Mouse (Mus musculus) spleen, embryonic (tissue): ENCODE data around the gene Nubpl.

Source experiments
- CTCF ChIA-PET: fragments of 350-600 bp; sonication (Branson Sonifier 250); formaldehyde crosslinking; loops from one replicate; lab custom pipeline; 2022; lab: Charles Lee

Nubpl gene

DNA sequence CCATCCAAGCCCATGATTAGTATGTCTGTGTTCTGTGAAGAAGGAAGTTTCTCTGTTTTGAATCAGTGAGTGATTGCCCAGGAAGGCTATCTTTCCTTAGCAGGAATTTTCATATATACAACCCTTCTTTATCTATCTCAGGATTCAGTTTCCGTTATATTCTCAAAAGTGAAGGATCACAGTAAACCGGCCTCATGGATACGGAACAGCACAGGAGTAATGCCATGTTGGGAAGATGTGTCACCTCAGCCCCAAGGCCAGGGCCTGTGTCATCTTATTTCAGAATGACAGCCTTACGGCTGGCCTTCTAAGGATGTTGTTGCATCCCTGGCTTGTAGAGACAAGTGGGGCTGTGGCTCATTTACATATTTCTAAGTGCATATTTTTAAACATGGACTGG lies 231.0 kb downstream of the Nubpl start:
- CTCF ChIA-PET: no interaction called here

DNA sequence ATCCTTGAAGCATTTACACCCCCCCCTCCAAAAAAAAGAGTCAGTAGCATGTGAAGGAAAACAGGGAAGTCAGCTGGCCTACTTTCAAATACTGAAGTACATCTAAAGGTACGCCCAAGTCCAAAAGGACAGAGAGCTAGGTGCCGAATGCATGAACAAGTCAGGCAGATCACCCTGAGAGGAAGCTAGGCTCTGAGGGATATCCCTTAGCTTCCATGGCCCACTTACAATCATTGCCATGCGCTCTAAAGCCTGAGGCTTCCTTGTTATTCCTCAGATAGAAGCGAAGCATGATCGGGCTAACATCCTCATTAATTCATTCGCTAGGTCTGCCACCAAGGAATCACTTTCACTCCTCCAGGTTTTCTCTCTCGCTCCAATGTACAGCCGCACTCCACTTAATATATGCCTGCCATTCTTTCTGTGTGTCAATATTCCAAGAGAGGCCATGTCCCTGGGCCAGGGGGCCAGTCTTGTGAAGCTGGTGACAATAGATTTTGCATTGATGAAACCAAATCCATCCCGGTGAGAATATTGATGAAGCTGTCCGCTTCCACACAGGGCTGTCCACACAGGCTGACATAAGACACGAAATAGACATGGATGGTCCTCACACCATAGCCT lies 237.7 kb downstream of the Nubpl start:
- CTCF ChIA-PET: no interaction called here

DNA sequence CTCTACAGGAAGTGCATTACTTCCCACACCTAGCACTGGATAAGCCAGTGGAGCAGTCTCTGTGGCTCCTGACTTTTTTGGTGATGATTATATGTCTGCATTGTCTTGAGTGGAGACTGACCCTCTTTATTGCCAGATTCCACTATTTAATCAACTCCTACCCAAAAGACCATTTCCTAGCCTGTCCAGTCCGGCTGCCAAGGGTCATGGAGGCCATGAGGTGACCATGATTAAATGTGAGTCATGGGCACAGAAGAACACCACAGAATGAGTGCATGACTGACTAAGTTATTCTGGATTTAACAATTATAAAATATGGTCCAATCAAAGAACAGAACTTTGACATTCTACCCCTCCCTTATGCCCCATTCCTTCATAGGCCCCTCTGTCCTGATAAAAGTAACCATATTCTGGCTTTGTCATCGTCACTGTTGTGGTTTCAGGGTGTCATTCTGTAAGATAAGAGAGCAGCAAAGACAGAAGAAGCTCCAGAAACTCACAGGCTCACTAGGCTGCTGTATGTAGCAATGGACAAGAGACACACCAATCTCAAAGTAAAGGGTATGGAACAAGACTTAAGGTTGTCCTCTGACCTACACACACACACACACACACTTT lies 240.7 kb downstream of the Nubpl start:
- CTCF ChIA-PET: no interaction called here

DNA sequence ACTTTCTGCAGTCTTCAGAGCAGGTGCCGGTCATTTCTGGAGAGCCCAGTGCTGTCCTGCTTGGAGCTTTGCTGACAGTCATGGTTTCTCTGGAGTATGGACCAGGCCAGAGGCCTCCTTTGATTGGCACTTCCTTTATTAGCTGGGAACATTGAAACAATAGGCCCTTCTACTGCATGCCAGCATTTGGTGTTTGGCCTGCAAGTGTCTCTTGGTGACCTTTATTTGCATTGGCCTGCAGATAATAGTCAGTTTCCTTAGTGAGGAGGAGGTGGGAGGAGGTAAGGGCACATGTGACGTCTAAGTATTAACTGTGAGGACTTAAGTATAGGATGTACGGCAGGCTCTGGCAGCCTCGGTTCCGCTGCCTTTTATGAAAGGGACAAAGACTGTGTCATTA lies 249.1 kb downstream of the Nubpl start:
- CTCF ChIA-PET: no interaction called here

DNA sequence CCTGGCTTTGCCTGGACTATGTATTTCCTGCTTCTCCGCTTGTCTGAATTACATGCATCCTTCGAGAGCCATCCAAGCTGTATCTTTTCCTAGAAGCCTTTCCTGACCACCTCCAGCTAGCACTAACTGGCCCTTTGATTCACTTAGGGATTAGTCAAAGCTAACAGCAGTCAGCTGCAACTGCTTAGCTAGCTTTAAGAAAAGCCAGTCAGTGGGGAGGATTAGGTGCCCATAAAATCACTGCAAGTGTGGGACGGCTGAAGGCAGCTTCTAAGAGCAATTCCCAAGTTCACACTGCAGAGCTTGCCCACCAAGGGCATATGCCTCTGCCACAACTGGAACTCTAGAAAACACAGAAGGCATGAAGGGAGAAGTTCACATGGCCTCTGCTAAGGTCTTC lies 252.7 kb downstream of the Nubpl start:
- CTCF ChIA-PET: no interaction called here

DNA sequence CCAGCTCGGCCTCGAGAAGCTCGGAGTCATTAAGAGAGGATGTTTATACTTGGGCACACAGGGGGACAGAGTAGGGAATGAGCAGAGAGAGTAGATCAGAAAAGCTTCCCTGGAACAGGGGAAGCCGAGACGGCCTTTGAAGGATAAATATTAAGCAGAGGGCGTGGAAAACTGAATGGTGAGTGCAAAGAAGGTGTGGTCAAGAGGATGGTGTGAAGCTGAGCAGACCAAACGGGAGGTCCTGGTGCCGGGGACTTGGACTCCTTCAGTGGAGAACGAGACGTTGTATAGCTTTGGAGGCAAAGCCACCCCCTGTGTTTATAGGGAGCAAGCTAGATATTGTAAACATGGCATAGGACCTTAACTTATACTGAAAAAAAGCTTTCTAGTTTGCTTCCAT lies 261.9 kb downstream of the Nubpl start:
- CTCF ChIA-PET: no interaction called here

DNA sequence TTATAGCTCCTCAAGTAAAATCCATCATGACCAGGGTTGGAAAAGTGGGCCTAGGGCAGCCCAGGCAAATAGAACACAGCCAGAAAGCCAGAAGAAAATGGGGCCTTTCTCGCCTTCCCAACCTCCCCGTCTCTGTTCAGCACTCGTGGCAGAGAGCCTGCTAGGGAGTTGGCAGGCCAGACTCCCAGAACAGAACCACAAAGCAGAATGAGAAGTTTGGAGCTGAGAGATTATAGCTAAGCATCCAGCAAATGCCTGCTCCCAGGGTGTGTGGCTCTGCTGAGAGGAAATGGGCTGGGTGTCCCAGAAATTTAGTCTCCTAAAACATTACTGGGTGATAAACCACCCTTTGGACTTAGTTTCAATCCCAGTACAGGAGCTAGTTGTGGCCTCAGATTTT lies 262.6 kb downstream of the Nubpl start:
- CTCF ChIA-PET: no interaction called here

DNA sequence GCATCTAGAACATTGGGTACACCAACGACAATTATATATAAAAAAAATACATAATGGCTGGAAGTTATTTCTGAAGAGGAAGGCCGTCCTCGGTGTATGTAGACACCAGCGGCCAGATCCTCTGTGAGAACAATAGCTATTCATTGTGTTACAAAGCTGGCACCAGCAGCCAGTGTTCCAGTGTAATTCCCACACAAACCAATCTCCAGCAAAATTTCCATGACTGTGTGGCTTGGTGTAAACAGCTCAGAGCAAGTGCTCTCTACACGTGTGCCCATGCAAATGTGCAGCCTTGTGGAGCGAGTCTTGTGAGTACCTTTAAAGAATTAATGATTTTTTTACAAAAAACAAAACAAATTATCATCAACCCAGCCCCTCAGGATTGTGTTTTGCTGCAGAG lies 263.7 kb downstream of the Nubpl start:
- CTCF ChIA-PET: no interaction called here
